ENCODE assay signal across 9 mouse cellular contexts in the genomic region with DNA sequence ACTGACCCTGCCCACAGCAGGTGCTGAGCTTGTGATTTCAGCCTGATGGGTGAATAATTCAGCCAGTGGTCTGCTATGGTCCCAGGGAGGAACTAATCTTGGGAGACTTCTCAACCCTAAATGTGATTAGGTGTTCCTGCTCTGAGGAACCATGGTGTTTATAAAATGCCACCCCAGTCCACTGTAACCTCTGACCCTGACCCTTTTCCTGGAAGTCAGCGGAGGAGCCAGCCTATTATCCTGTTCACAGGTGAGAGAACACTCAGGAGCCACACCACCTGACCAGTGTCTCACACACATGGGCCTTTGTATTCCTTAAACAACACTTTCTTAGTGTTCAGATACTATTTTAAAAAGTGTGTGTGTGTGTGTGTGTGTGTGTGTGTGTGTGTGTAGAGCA.
A peak's percentile ranks its signal among the peaks of the same experiment; 100 is the strongest.
DNase-seq lines count a peak whose midpoint lies in the region; ATAC-seq and TF ChIP-seq lines count a peak whose summit lies in the region.
"Had no signal": no experiment of that assay in that cellular context is flagged by ENCODE, and none has a peak within 500 bp of the region (broad histone marks: within the 10 kb centered on the region; RNA-seq: fewer than 3 reads in every experiment).

No protein-coding gene starts in this region.

- H3K9me3 ChIP-seq in heart, embryonic 12.5 days (replicated peaks), result peaks cover 6% of the 10 kb centered on the region
- no peaks in the 10 kb centered on the region for H3K9me3 ChIP-seq in liver, embryonic 15.5 days (replicated peaks)

- no peaks in the 10 kb centered on the region for H3K27me3 ChIP-seq in heart, embryonic 12.5 days (replicated peaks)
- no peaks in the 10 kb centered on the region for H3K27me3 ChIP-seq in spleen, adult 2 months (ENCODE audit: control insufficient read depth, insufficient read depth, low read length)
- no peaks in the 10 kb centered on the region for H3K27me3 ChIP-seq in liver, embryonic 15.5 days

- no peak overlapping the region for H3K9ac ChIP-seq in heart, embryonic 12.5 days
- H3K9ac ChIP-seq in liver, embryonic 15.5 days, result no peak overlapping the region

- H3K4me2 ChIP-seq in heart, embryonic 12.5 days, result peak overlapping the region; percentile 17; the same call in 1 of the 2 replicates
- H3K4me2 ChIP-seq in liver, embryonic 15.5 days, result peak overlapping the region; percentile 26; the same call in 1 of the 2 replicates

- no peak for TF ChIP-seq POLR2A in spleen, adult 2 months (IDR thresholded peaks at IDR 0.05; ENCODE audit: low read depth, low read length)

- WGBS in heart, embryonic 12.5 days, result 85% methylated on average over 1 of the region's 1 CpGs
- 95% methylated on average over 1 of the region's 1 CpGs for WGBS in spleen, adult 2 months
- 80% methylated on average over 1 of the region's 1 CpGs for WGBS in liver, embryonic 15.5 days (ENCODE audit: insufficient replicate concordance)

- no peak for DNase-seq in heart, postnatal 4 days
- DNase-seq in spleen, adult 2 months (ENCODE audit: low read depth in 1 of 2, low spot score in 2 of 2), result no peak
- DNase-seq in spleen, postnatal 36 days (ENCODE audit: low spot score in 2 of 2), result no peak
- DNase-seq in urinary bladder, postnatal 36 days (ENCODE audit: low spot score in 2 of 2), result no peak
- DNase-seq in right cerebral cortex, postnatal 36 days (ENCODE audit: low spot score in 2 of 2), result no peak
- no peak for DNase-seq in cerebellum, adult 11-12 months

- no peaks in the 10 kb centered on the region for H3K36me3 ChIP-seq in heart, embryonic 12.5 days
- H3K36me3 ChIP-seq in spleen, adult 2 months (ENCODE audit: control insufficient read depth, insufficient read depth, low read length), result no peaks in the 10 kb centered on the region
- H3K36me3 ChIP-seq in liver, embryonic 15.5 days (replicated peaks), result no peaks in the 10 kb centered on the region

- H3K4me1 ChIP-seq in heart, embryonic 12.5 days (replicated peaks), result peaks cover 53% of the 10 kb centered on the region
- peaks cover 2% of the 10 kb centered on the region; the same call in 1 of the 2 replicates for H3K4me1 ChIP-seq in spleen, adult 2 months (ENCODE audit: control insufficient read depth, insufficient read depth, insufficient read length)
- H3K4me1 ChIP-seq in liver, embryonic 15.5 days (replicated peaks), result peaks cover 17% of the 10 kb centered on the region

- ATAC-seq in heart, embryonic 12.5 days (ENCODE audit: insufficient number of reproducible peaks, low FRiP score), result no peak
- no peak for ATAC-seq in liver, embryonic 15.5 days (ENCODE audit: insufficient read depth)

- H3K27ac ChIP-seq in heart, embryonic 12.5 days (ENCODE audit: poor library complexity, severe bottlenecking), result peak overlapping the region; percentile 81
- peak overlapping the region; percentile 43; the same call in 1 of the 2 replicates for H3K27ac ChIP-seq in spleen, adult 2 months (ENCODE audit: insufficient read depth, low read length)
- H3K27ac ChIP-seq in liver, embryonic 15.5 days (replicated peaks), result peak overlapping the region; percentile 43

- H3K4me3 ChIP-seq in heart, embryonic 12.5 days, result no peak overlapping the region
- H3K4me3 ChIP-seq in spleen, adult 2 months (ENCODE audit: extremely low read depth, insufficient read depth, insufficient read length), result no peak overlapping the region
- no peak overlapping the region for H3K4me3 ChIP-seq in liver, embryonic 15.5 days (replicated peaks)
- H3K4me3 ChIP-seq: erythroblast, embryonic 14.5 days had no signal

- no peak for TF ChIP-seq CTCF in spleen, adult 2 months (IDR thresholded peaks at IDR 0.05; ENCODE audit: extremely low read depth, insufficient read depth, insufficient read length, insufficient replicate concordance)
